Mouse (Mus musculus) heart, postnatal 0 days (tissue): ENCODE measurements around the gene Prpf8.

Experiments
- CTCF ChIP-seq: IDR thresholded peaks from 2 replicates; pipeline ENCODE4 v1.5.1; 2016; ENCODE audit warnings: antibody characterized with exemption, control low read depth, low read depth
- EP300 ChIP-seq: IDR thresholded peaks from 2 replicates; pipeline ENCODE4 v1.6.1; 2016; ENCODE audit warnings: antibody characterized with exemption, low read depth

DNA sequence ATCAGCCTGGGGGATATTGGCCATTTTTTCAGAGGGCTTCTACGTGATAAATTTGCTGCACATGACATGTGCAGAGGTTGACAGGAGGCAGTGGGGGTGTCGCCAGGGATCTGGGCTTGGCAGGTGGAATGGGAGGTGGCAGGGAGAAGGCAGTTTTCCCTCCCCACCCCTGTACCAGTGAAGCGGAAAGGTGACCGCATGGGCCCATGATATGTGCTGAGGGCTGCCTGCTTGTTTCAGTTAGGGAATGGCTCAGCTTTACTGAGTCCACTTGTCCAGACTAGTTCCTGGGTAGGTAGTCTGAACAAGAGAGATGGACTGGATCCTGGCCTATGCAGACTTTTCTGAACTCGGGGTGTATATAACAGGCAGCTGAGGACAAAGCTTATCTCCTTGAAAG, 64.7 kb downstream of the Prpf8 start:
- TF ChIP-seq CTCF (no peak), EP300 (no peak)
